Mouse (Mus musculus) cerebellum, postnatal 14 days (tissue): ENCODE results near the gene Ppp1r10.

Experiments used
- DNase-seq, 2 experiments: peaks; one replicate each; pipeline ENCODE4 v3.0.0; 2021; ENCODE audit warnings: mixed read lengths in 2 of 2

Ppp1r10 gene

GRCm38 (mm10) chr17:35903343-35903991, 12.8 kb upstream of the Ppp1r10 start:
- no peak for DNase-seq

GRCm38 (mm10) chr17:35903992-35904355, 12.3 kb upstream of the Ppp1r10 start:
- no peak for DNase-seq

GRCm38 (mm10) chr17:35905587-35905986, 10.6 kb upstream of the Ppp1r10 start:
- DNase-seq, result no peak

- no peak for DNase-seq
Measured at GRCm38 (mm10) chr17:35907609-35908008, 8.6 kb upstream of the Ppp1r10 start.

- peak; percentile 45 to 67 for DNase-seq
Measured at GRCm38 (mm10) chr17:35909186-35909918, 6.9 kb upstream of the Ppp1r10 start.

GRCm38 (mm10) chr17:35909919-35910369, 6.3 kb upstream of the Ppp1r10 start, which contains the start of gene Atat1:
TSS of gene Atat1 (minus strand) at chr17:35910075.
- peak; percentile 94 to 96 for DNase-seq

- no peak for DNase-seq
Measured at GRCm38 (mm10) chr17:35914975-35915374, 1.3 kb upstream of the Ppp1r10 start.

GRCm38 (mm10) chr17:35915538-35916296, 517 bp upstream of the Ppp1r10 start:
- DNase-seq, result no peak

- DNase-seq, result no peak
Measured at GRCm38 (mm10) chr17:35917143-35917462, 869 bp downstream of the Ppp1r10 start.

- DNase-seq, result peak; percentile 84 to 85
Measured at GRCm38 (mm10) chr17:35917463-35918251, 1.4 kb downstream of the Ppp1r10 start.

- DNase-seq, result peak; percentile 73 to 75
Measured at GRCm38 (mm10) chr17:35918276-35919059, 2.2 kb downstream of the Ppp1r10 start.

- peak; percentile 97 to 98 for DNase-seq
Measured at GRCm38 (mm10) chr17:35919060-35919715, 3.0 kb downstream of the Ppp1r10 start.

GRCm38 (mm10) chr17:35919864-35920301, 3.6 kb downstream of the Ppp1r10 start:
- peak; percentile 46 to 55 for DNase-seq

GRCm38 (mm10) chr17:35920384-35920783, 4.2 kb downstream of the Ppp1r10 start:
- DNase-seq, result peak in 1 of 2 experiments; percentile 34

GRCm38 (mm10) chr17:35920862-35921562, 4.8 kb downstream of the Ppp1r10 start:
- DNase-seq, result peak; percentile 63 to 67

GRCm38 (mm10) chr17:35921710-35922109, 5.5 kb downstream of the Ppp1r10 start:
- DNase-seq, result no peak

- DNase-seq, result no peak
Measured at GRCm38 (mm10) chr17:35922566-35922965, 6.3 kb downstream of the Ppp1r10 start.

- DNase-seq, result peak in 1 of 2 experiments; percentile 35
Measured at GRCm38 (mm10) chr17:35923281-35923680, 7.0 kb downstream of the Ppp1r10 start.

GRCm38 (mm10) chr17:35927471-35927870, 11.2 kb downstream of the Ppp1r10 start:
- no peak for DNase-seq

GRCm38 (mm10) chr17:35929534-35929933, 13.3 kb downstream of the Ppp1r10 start:
- DNase-seq, result no peak

- DNase-seq, result no peak
Measured at GRCm38 (mm10) chr17:35930627-35931026, 14.4 kb downstream of the Ppp1r10 start.
